Mouse (Mus musculus): ENCODE data around the gene Grhpr.

GRCm38 (mm10) chr4:44981974-44982287, 736 bp downstream of the Grhpr start:
- TF ChIP-seq CTCF (IDR thresholded peaks at IDR 0.05) (no peak), EP300 (IDR thresholded peaks at IDR 0.05) (no peak)

All from lung, postnatal 0 days (tissue).